Mouse (Mus musculus): Measurements from ENCODE around the gene Slc4a4.
"Not testable (repeated sequence)": the region's sequence is repeated elsewhere in the genome, so short reads cannot be mapped to it uniquely, and the experiment has no call there.

Slc4a4 gene

DNA sequence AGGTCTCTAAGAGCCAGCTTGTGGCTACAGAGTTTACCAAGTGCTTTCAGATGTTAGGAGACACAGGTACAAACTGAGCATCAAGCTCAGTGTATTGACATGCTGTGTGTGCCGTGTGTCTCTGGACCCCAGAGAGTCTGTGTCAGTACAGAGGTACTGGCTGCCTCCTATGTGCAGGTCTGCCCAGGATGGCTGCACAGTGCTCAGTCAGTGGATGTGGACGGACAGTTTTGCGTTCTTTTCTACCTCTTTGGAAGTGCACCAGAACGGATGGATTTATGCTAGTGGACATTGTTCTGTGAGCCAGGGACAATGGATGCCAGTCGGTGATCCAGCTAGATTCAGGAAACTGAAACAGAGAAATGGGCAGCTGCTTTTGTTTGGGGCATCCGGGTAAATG is 72.8 kb downstream of the Slc4a4 start:
- DNase-seq (ENCODE audit: low read depth in 1 of 2, low spot score in 2 of 2) = no peak

DNA sequence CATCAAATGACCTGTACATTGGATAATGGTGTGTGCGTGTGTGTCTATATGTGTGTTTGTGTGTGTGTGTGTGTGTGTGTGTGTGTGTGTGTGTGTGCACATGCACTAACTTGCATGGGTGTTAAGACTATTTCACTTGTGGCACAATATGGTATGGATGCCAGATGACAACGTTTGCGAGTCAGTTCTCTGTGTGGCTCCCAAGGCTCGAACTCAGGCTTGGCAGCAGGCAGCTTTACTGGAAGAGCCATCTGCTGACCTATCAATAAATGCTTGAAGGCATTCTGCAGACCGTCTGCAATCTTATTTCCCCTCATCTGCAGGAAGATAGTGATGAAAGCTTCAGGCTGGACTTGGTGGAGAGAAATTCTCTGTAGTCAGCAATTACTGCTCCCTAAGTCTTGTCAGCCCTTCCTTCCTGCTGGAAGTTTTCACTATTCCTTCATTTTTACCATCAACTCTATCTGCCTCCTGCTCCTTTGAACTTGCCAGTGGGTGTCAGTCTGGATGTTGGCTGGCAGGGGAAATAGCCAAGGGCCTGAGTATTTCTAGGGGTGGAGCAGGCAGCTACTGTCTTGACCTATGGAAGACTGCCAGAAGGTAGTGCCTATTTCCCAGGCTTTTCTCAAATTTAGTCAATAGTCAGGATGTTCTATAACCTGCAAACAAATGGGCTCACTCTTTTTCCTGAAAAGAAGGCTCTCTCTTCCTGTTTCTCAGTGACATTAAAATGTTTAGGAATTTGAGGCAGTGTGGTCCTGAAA is 73.9 kb downstream of the Slc4a4 start:
- DNase-seq (ENCODE audit: low read depth in 1 of 2, low spot score in 2 of 2) = no peak

- DNase-seq (ENCODE audit: low read depth in 1 of 2, low spot score in 2 of 2) = no peak
These were observed 74.7 kb downstream of the Slc4a4 start for GRCm38 (mm10) chr5:88961351-88961761.

GRCm38 (mm10) chr5:88964685-88965290 is 78.2 kb downstream of the Slc4a4 start:
- no peak for DNase-seq (ENCODE audit: low read depth in 1 of 2, low spot score in 2 of 2)

DNA sequence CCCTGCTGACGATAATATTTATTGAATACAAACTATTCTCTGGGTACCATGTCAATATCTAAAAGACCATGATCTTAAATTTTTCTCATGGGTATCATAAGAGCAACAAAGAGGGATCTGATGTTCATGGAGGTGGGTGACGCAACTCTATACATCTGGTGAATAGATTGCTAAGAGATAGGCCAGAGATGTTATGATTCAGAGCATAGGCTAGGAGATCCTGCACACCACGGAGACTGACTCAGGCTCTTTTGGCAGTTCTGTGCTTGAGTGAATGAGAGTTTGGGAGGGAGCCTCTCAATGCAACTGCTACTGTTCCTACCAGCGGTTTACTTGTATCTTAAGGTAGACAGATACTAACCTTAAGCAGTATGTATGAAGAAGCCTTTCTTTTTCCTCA is 79.9 kb downstream of the Slc4a4 start:
- DNase-seq (ENCODE audit: low read depth in 1 of 2, low spot score in 2 of 2) = no peak

GRCm38 (mm10) chr5:88968923-88969639 is 82.5 kb downstream of the Slc4a4 start:
- no peak for DNase-seq (ENCODE audit: low read depth in 1 of 2, low spot score in 2 of 2)

DNA sequence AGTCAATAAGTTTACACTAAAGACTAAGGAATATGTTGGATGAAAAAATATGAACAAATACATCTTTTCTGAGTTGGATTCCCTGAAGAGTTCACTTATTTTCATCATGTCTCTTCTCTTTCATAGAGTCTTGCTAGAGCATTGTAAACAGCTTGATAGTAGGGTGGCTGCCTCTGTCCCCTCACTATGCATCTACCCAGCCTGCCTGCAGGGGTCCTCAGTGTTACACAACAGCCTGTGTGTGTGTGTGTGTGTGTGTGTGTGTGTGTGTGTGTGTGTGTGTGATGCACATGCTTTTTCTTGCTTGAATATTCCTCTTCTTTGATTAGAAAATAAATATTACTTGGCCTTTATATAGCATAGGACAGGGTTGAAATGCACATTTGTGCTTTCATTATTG is 84.9 kb downstream of the Slc4a4 start:
- DNase-seq (ENCODE audit: low read depth in 1 of 2, low spot score in 2 of 2) = no peak

- no peak for DNase-seq (ENCODE audit: low read depth in 1 of 2, low spot score in 2 of 2)
These were observed 85.7 kb downstream of the Slc4a4 start for GRCm38 (mm10) chr5:88972277-88972676.

DNA sequence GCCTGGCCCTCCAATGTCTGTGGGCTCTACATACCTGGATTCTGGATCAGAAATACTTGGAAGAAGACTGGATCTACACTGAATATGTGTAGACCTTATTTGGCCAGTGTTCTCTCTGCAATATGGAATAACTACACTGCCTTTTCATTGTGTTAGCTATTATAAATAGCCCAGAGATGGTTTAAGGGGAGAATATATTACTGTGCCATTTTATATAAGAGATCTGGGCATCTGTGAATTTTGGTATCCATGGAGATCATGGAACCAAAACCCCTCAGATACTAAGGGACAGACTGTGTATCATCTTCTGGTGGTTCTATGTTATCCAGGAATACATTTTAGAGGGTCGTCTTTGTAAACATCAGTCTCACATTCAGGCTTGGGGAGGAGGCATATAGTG is 86.5 kb downstream of the Slc4a4 start:
- DNase-seq (ENCODE audit: low read depth in 1 of 2, low spot score in 2 of 2) = no peak

DNA sequence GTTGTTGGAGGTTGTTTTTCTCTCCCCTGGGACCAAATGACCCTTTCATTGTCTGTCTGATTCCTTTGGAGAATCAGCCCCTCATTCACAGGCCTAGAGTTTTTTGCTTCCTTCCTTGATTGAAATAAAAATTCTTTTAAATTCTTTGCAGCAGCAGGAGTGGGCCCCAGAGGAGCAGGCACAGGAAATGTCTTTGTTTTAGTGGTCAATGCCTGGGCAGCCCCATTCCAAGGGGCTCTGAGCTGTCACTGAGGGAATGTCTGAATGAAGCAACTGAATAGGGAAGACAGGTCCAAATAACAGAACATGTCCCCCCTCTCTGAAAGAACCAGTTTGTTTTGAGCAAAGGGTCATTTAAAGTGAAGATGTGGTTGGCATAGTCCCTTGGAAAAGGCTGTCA is 89.1 kb downstream of the Slc4a4 start:
- DNase-seq (ENCODE audit: low read depth in 1 of 2, low spot score in 2 of 2) = no peak

- no peak for DNase-seq (ENCODE audit: low read depth in 1 of 2, low spot score in 2 of 2)
These were observed 89.8 kb downstream of the Slc4a4 start for GRCm38 (mm10) chr5:88976428-88976827.

DNA sequence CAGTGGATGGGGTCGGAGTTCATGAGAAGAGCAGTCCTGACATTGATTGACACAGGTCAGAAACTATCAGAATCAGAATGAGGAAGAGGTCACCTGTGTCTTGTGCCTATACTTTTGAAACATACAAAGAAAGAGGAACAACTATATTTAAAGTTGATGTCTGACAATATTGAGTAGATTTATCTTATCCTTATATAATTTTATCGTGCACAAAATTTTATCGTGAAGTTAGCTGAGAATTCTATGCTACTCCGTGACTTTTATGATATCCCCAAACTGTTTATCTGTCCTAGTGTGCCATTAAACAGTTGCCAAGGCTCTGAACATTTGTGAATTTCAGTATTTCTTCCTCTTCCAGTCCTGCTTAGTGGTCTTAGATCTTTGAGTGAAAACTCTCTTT is 94.1 kb downstream of the Slc4a4 start:
- DNase-seq (ENCODE audit: low read depth in 1 of 2, low spot score in 2 of 2) = no peak

DNA sequence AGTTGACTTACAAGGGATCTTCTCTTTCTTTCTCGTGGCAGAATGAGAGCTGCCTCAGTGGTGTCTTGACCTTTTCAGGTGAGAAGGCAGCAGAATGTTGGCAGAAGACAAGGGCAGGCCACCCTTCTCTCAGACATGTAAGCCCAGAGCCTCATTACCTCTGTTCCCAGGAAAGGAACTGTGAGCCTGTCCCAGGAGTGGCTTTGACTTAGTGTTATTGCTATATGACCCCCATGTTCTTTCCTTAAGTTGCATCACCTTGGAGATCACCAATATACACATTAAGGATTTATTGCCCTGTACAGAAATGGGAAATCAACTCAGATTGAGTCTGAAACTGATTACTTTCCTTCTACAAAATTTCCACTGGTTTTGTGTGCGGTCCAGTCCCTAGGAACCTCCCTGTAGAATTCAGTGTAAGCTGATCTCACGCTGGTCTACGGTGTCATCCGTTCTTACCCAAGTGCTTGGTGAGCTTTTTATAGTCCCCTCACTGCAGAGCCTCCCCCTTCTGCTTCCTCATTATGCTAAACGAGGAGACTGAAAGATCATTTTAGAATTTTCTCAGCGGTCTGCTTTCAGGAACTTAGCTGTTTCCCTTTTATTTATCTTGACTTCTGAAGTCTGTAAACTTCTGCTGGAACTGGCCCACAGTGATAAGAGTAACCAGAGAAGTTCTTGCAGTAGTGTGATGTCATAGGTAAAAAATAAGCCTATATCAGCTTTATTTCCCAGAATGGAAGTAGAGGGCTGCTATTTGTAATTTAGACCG is 94.8 kb downstream of the Slc4a4 start:
- DNase-seq (ENCODE audit: low read depth in 1 of 2, low spot score in 2 of 2) = peak in 1 of 2 experiments; percentile 22

DNA sequence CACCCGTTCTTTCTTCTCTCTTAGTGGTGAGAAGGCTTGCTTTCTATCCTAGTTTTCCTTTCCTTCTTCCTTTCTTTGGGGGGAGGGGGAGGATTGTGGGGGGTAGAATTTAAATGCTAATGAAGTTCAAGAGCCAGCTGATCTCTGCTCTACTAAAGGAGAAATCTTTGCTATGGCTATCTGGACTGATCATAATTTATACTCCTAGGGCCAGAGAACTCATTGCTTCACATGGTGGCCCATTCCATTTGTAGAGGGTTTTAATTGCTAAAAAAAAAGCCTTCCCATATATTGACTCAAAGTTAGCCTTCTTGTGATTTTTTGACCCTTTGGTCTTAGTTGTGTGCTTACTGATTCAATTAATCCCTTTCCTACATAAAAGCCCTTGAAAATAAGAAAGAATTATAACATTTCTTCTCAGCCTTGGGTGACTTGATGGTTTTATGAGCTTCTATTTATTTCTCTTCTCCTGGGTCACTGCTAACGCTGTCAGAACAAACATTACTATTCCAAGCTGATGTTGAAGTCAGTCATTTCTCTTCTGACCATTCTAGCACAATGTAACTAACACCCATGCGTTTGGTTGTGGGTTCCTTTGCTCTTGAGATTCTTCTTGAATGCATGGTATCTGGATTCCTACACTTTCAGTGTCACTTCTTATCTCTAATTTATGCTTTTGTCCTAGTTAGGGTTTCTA is 95.6 kb downstream of the Slc4a4 start:
- no peak for DNase-seq (ENCODE audit: low read depth in 1 of 2, low spot score in 2 of 2)

DNA sequence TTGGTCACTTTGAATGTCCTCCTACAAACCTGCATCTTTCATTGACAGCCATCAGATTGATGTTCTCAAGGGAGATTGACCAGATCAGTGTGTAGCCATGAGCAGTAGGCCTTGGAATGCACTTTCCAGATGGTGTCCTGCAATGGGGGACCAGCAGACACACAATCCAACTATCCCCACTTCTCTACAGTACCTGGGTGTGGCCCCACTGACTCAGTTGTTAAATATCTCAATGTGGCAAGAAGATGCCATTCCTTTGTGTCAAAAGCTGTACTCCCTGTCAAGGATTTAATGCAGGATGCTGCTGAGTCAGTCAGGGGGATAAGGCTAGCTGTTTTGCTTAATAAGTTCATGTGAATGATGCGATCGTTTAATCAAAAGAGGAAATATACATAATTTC is 96.6 kb downstream of the Slc4a4 start:
- no peak for DNase-seq (ENCODE audit: low read depth in 1 of 2, low spot score in 2 of 2)

DNA sequence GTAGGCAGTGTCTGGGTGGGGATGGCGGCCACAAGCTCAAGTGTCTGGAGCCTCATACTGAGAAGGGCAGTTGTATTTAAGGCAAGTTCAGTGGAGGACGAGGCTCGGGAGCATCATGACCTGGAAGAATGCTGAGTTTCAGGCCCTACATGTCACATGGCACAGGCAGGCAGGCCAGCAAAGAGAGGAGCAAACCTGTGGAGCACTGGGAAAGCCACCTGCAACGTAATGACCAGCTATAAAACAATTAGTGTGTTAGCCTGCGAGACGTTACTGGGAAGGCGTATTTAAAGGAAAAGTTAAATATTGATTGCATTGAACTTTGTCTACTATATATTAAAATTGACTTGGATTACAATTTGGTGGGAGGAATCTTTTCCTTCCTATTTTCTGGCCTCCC is 97.0 kb downstream of the Slc4a4 start:
- no peak for DNase-seq (ENCODE audit: low read depth in 1 of 2, low spot score in 2 of 2)

- no peak for DNase-seq (ENCODE audit: low read depth in 1 of 2, low spot score in 2 of 2)
These were observed 102.4 kb downstream of the Slc4a4 start for GRCm38 (mm10) chr5:88989018-88989417.

DNA sequence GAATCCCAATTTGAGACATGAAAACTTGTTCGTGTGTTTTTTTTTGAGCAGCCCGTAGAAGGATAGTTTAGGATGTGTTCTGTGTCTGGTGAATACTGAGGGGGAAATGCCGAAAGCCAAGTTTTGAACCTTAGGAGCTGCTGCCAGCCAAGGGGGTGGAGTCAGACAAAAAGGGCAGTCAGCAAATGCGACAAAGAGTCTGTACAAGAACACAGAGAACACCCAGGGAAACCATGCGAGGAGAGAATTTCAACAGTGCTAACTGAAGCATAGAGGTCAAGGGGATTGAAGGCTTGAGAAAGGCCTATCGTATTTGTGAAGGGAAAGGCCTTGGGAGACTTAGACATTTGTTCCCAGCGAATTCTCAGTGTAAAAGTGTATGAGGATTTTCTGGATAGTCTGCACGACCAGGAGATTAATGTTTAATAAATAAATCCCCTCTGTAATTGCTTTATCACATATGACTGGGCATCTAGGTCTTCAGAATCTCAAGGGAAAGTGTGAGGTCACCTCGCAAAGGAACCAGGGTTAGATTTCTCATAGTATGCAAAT is 103.7 kb downstream of the Slc4a4 start:
- DNase-seq (ENCODE audit: low read depth in 1 of 2, low spot score in 2 of 2) = no peak

GRCm38 (mm10) chr5:88991309-88991708 is 104.7 kb downstream of the Slc4a4 start:
- DNase-seq (ENCODE audit: low read depth in 1 of 2, low spot score in 2 of 2) = not testable (repeated sequence)

DNA sequence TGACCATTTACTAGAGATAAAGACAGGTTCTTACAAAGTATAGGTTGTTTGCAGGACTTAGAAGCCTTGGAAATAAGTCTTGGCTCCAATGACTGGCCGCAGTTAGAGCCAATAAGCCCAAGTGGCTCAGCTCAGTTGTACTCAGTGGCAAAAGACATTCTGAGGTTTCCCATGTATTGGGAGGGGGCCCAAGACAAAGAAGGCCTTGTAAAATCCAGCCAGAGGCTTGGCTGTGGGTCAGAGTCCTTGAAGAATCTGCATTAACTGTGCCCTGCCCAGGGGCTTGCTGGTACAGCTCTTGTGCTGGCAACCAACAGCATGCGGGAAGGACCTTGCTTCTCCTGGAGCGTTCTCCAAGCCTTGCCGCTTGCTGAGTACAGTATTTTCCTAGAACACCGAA is 107.9 kb downstream of the Slc4a4 start:
- DNase-seq (ENCODE audit: low read depth in 1 of 2, low spot score in 2 of 2) = no peak

- DNase-seq (ENCODE audit: low read depth in 1 of 2, low spot score in 2 of 2) = no peak
These were observed 109.6 kb downstream of the Slc4a4 start for GRCm38 (mm10) chr5:88996246-88996645.
